Mouse (Mus musculus) liver, embryonic 14.5 days (tissue): Measurements from ENCODE around the gene Gramd1a. TPM values are rescaled to one million over a fixed set of nuclear protein-coding genes. Genes with fewer than 3 reads are reported as not detected.

Experiments used
- ATAC-seq: fragments of 200-750 bp; cut with Nextera tagmentation; 2 replicates; pipeline ENCODE4 v1.8.0; 2017; ENCODE audit warnings: moderate number of reproducible peaks, mild to moderate bottlenecking, moderate library complexity; ENCODE audit not compliant: insufficient read depth
- DNase-seq, 3 experiments: peaks; one replicate each; pipeline ENCODE4 v3.0.0-alpha.2; 2012 to 2013; ENCODE audit warnings: low read depth in 3 of 3, low spot score in 3 of 3
- H3K27ac ChIP-seq: fragments of 300-500 bp; sonication (generic); 2 replicates; pipeline ENCODE4 v1.5.1; 2014; ENCODE audit warnings: moderate library complexity, mild to moderate bottlenecking, control low read depth, inconsistent platforms
- H3K27me3 ChIP-seq: fragments of 300-500 bp; sonication (generic); 2 replicates; pipeline ENCODE4 v1.6.1; 2014; ENCODE audit warnings: mild to moderate bottlenecking, low read length, moderate library complexity; ENCODE audit not compliant: control insufficient read depth, insufficient read depth
- H3K36me3 ChIP-seq: fragments of 300-500 bp; sonication (generic); replicated peaks from 2 replicates; pipeline ENCODE4 v1.6.1; 2014; ENCODE audit warnings: low read depth; ENCODE audit not compliant: control insufficient read depth, insufficient read depth
- H3K4me1 ChIP-seq, 2 experiments: fragments of 200-500 bp in 1 of 2; fragments of 300-500 bp in 1 of 2; sonication (generic) in 1 of 2; replicated peaks; 2 replicates each; pipeline ENCODE4 v1.6.1; 2012 to 2014; ENCODE audit warnings: antibody characterized with exemption in 1 of 2, inconsistent platforms in 1 of 2, low read length in 1 of 2; ENCODE audit not compliant: control insufficient read depth in 2 of 2, insufficient read depth in 2 of 2
- H3K4me2 ChIP-seq: fragments of 300-500 bp; sonication (generic); 2 replicates; pipeline ENCODE4 v1.6.1; 2014; ENCODE audit warnings: low read depth, mild to moderate bottlenecking, control low read depth, moderate library complexity
- H3K4me3 ChIP-seq, 2 experiments: fragments of 200-500 bp in 1 of 2; fragments of 300-500 bp in 1 of 2; sonication (generic) in 1 of 2; 2 replicates each; pipeline ENCODE4 v1.5.1; 2012 to 2014; ENCODE audit warnings: low read depth in 2 of 2, low read length in 2 of 2, mild to moderate bottlenecking in 2 of 2, control low read depth in 1 of 2, inconsistent platforms in 1 of 2, moderate library complexity in 1 of 2; ENCODE audit not compliant: insufficient read depth in 1 of 2
- H3K9ac ChIP-seq: fragments of 300-500 bp; sonication (generic); replicated peaks from 2 replicates; pipeline ENCODE4 v1.6.1; 2014; ENCODE audit warnings: mild to moderate bottlenecking, control low read depth, moderate library complexity
- H3K9me3 ChIP-seq: fragments of 300-500 bp; sonication (generic); 2 replicates; pipeline ENCODE4 v1.6.1; 2016; ENCODE audit warnings: low read length, mixed read lengths; ENCODE audit not compliant: control insufficient read depth
- CTCF ChIP-seq: IDR thresholded peaks from 2 replicates; pipeline ENCODE4 v1.5.1; 2016; ENCODE audit warnings: antibody characterized with exemption, low read depth, control low read depth
- EP300 ChIP-seq: IDR thresholded peaks from 2 replicates; pipeline ENCODE4 v1.6.1; 2016; ENCODE audit warnings: antibody characterized with exemption, low read depth
- WGBS: fragments of 180-500 bp; shearing (Covaris S2); extraction: QIAGEN DNeasy Blood & Tissue Kit; methylation state at CpG from one replicate; pipeline ENCODE4 v1.1.7; 2014; ENCODE audit not compliant: insufficient replicate concordance; 5-methylcytosine and 5-hydroxymethylcytosine counted together
- polyA plus RNA-seq, 2 experiments: library from polyadenylated mRNA; depleted of rRNA in 1 of 2; stranded (reverse) in 1 of 2; unstranded in 1 of 2; fragments of >200 nt; fragmentation: Nextera tagmentation in 1 of 2; extraction: Ambion mirVana in 1 of 2; gene quantifications; 2 replicates each; pipeline versions ENCODE4 v1.2.1 to v1.2.3; 2012 to 2014

Gene Gramd1a
- polyA plus RNA-seq, 2 experiments, result 8.5 to 19.1 TPM

DNA sequence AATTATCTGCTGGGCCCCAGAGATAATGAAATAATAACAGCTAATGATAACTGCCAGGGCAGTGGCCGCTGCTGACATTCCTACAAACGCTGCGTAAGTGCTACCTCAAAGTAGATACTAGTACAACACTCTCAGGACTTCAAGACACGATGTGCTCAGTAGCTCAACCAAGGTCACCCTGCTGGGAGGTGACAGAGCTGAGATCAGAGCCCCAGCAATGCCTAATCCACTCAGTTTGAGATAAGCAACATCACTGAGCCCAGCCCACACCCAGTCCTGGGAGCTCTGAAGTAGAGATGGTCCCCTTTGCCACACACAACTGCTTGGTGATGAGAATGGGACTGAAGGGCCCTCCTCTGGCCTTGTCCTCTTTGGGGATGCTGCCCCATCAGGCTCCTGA is 15.4 kb downstream of the Gramd1a start:
- H3K4me3 ChIP-seq, result no peak overlapping the region
- ATAC-seq, result no peak
- H3K4me2 ChIP-seq, result no peak overlapping the region
- no peaks in the 10 kb centered on the region for H3K27me3 ChIP-seq
- WGBS, result 75% methylated on average over 4 of the region's 4 CpGs
- H3K4me1 ChIP-seq, result no peaks in the 10 kb centered on the region
- no peak overlapping the region for H3K9ac ChIP-seq
- no peak for DNase-seq
- no peak for TF ChIP-seq EP300
- no peak for TF ChIP-seq CTCF
- no peak overlapping the region for H3K27ac ChIP-seq
- H3K9me3 ChIP-seq, result no peaks in the 10 kb centered on the region
- peaks cover 14% of the 10 kb centered on the region for H3K36me3 ChIP-seq

DNA sequence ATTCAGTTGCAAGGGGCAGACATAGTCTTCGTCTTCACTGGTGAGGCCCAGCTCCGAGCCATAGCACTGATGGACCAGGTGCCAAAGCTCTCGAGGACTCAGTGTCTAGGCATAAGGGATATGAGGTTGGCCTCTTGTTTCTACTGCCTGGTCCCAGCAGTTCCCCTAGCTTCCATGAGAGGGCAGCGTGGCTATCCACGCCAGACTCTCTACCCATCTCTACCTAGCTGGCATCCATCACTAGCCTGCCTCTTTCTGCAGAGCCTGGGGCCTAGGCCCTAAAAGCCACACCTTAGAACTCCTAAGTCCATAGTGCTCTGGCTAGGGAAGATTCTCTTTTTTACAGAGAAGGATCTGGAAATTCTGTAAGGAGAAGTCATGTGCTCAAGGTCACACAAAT is 15.9 kb downstream of the Gramd1a start:
- H3K36me3 ChIP-seq, result peaks cover 14% of the 10 kb centered on the region
- no peaks in the 10 kb centered on the region for H3K27me3 ChIP-seq
- ATAC-seq, result no peak

DNA sequence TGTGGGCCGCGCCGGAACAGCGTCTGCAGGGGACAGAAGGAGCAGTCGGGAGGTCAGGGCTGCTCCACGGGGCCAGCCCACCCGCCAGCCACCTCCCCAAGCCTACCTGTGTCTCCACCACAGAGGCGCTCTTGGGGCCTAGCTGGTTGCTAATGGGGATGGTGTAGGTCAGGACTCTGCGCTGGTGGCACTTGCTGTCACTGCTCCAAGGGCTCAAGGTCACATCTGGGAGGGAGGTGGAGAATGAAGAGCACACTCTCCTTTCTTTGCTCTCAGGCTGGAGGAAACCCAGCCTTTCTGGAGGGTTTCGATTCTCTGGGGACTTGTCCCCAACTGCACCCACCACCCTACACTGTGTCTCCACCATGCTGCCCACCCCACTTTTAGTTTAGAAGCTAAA is 20.0 kb downstream of the Gramd1a start:
- Histone ChIP-seq H3K4me3 (no peak overlapping the region), H3K27ac (no peak overlapping the region), H3K36me3 (peaks cover 13% of the 10 kb centered on the region), H3K9ac (no peak overlapping the region), H3K4me1 (no peaks in the 10 kb centered on the region), H3K4me2 (no peak overlapping the region), H3K27me3 (no peaks in the 10 kb centered on the region), H3K9me3 (no peaks in the 10 kb centered on the region)
- ATAC-seq (no peak), DNase-seq (no peak)
- TF ChIP-seq CTCF (no peak), EP300 (no peak)
- WGBS, result 90% methylated on average over 10 of the region's 10 CpGs

More for the DNA sequence above, 15.9 kb downstream of the Gramd1a start:
- H3K9me3 ChIP-seq, result no peaks in the 10 kb centered on the region
- DNase-seq, result no peak
- H3K27ac ChIP-seq, result no peak overlapping the region
- no peak overlapping the region for H3K9ac ChIP-seq
- peak; percentile 80 for TF ChIP-seq CTCF
- TF ChIP-seq EP300, result no peak
- H3K4me1 ChIP-seq, result no peaks in the 10 kb centered on the region
- no peak overlapping the region for H3K4me2 ChIP-seq
- H3K4me3 ChIP-seq, result no peak overlapping the region
- WGBS, result 50% methylated on average over 5 of the region's 5 CpGs

DNA sequence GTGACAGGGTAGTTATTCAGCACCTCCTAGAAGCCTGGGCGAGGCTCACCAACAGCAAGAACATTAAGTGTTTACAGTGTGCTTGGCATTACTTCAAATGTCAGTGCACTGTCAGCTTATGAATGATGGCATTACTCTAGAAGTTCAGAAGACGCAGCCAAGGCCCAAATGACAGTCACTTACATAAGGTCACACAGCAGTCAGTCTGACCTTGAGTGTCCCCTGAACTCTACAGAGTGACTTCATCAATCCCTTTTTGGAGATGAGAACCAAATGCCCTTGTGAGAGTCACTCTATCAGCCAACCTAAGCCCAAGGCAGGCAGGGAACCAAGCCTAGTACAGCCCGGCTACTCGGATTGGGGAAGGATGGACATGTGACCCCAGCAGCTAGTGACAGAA is 23.8 kb downstream of the Gramd1a start:
- no peak for DNase-seq
- peaks cover 12% of the 10 kb centered on the region for H3K36me3 ChIP-seq
- no peak overlapping the region for H3K4me3 ChIP-seq
- 0 out of 4 replicates have a peak, but pooled peaks cover 0 to 2% of the 10 kb centered on the region in 2 experiments for H3K4me1 ChIP-seq
- H3K9me3 ChIP-seq, result no peaks in the 10 kb centered on the region
- ATAC-seq, result no peak
- H3K27ac ChIP-seq, result no peak overlapping the region
- TF ChIP-seq CTCF (no peak), EP300 (no peak)
- 69% methylated on average over 4 of the region's 4 CpGs for WGBS
- H3K27me3 ChIP-seq, result peaks cover 8% of the 10 kb centered on the region
- H3K4me2 ChIP-seq, result no peak overlapping the region
- H3K9ac ChIP-seq, result no peak overlapping the region

DNA sequence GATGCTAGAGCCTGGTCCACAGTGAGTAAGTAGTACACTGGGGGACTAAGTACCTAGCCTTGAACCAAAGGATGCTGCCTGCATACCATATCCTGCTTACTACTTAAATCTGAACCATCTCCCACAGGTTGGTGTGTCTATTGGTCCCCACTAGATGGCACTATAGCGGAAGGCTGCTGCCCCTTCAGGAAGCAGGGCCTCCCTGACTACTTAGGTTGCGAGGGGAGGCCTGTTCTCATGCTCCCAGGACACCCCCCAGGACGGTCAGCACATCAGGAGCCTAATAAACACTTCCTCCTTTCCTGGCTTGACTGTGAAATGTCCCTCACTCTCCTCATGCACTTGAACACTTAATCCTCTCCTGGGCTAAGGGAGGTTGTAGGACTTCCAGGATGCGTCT is 24.9 kb downstream of the Gramd1a start:
- 0 out of 4 replicates have a peak, but pooled peaks cover 0 to 2% of the 10 kb centered on the region in 2 experiments for H3K4me1 ChIP-seq
- no peak for ATAC-seq

More for the DNA sequence above, 24.9 kb downstream of the Gramd1a start:
- peaks cover 9% of the 10 kb centered on the region for H3K36me3 ChIP-seq
- no peak for DNase-seq
- no peak overlapping the region for H3K4me3 ChIP-seq
- H3K9me3 ChIP-seq, result no peaks in the 10 kb centered on the region
- 32% methylated on average over 4 of the region's 4 CpGs for WGBS
- no peak overlapping the region for H3K9ac ChIP-seq
- TF ChIP-seq EP300, result no peak
- peak; percentile 82 for TF ChIP-seq CTCF
- no peak overlapping the region for H3K4me2 ChIP-seq
- peaks cover 19% of the 10 kb centered on the region for H3K27me3 ChIP-seq
- H3K27ac ChIP-seq, result no peak overlapping the region
